Mouse (Mus musculus): ENCODE data around the gene Gm4969. TPM values are rescaled to one million over a fixed set of nuclear protein-coding genes. Genes with fewer than 3 reads are reported as not detected.

Gene Gm4969
- polyA plus RNA-seq, 1 experiment = not detected

DNA sequence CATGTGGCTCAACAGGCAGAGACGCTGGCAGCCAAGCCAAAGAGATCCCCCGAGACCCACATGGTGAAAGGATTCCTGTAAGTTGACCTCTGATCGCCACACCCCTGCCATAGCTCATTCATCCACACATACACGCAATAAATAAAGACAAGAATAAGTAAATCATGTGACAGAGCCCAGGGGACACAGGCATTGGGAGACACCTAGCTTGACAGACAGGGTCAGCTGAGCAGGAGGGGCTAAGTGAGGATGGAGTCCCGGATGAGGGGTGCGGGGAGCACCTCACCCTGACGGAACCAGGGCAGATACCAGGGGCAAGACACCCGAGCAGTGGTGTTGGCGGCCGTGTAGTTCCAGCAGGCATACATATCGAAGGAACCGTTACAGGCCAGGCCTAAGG, 45.6 kb upstream of the Gm4969 start:
- no peaks in the 10 kb centered on the region for H3K79me3 ChIP-seq (ENCODE audit: low read depth)
- no peak overlapping the region for H3K4me3 ChIP-seq (ENCODE audit: insufficient read depth, poor library complexity, severe bottlenecking)
- no peaks in the 10 kb centered on the region for H3K27me3 ChIP-seq (ENCODE audit: control insufficient read depth, insufficient read depth, insufficient read length)

DNA sequence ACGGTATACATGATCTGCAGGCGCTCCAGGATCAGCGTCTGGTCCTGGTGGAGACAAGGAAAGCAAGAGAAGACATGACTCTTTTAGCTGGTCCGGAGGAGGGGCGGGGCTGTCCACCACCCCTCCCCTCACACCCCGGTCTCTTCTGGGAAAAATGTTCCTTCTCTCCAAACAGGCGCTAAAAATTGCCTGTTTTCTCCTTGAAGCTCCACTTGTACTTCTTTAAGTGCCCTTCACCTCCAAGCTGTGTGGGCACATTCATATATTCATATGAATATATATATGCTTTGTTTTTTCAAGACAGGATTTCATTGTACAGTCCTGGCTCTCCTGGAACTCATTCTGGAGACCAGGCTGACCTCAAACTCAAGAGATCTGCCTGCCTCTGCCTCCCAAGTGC, 44.8 kb upstream of the Gm4969 start:
- H3K4me3 ChIP-seq (ENCODE audit: insufficient read depth, poor library complexity, severe bottlenecking) = no peak overlapping the region
- TF ChIP-seq CEBPB (IDR thresholded peaks at IDR 0.05; ENCODE audit: low read depth) = no peak
- TF ChIP-seq USF1 (IDR thresholded peaks at IDR 0.05; ENCODE audit: low read depth) = no peak
- no peak for TF ChIP-seq MAX (IDR thresholded peaks at IDR 0.05)
- no peak for TF ChIP-seq FOSL1 (IDR thresholded peaks at IDR 0.05; ENCODE audit: insufficient read depth, low read length, poor library complexity, severe bottlenecking)
- TF ChIP-seq MYOD1 (IDR thresholded peaks at IDR 0.05; ENCODE audit: control insufficient read depth, insufficient read length, low read depth) = no peak
- TF ChIP-seq CTCF (IDR thresholded peaks at IDR 0.05; ENCODE audit: control insufficient read depth, insufficient read depth, insufficient read length) = no peak
- TF ChIP-seq MYOG (IDR thresholded peaks at IDR 0.05; ENCODE audit: control insufficient read depth, extremely low read depth, insufficient read length) = no peak
- no peaks in the 10 kb centered on the region for H3K79me3 ChIP-seq (ENCODE audit: low read depth)
- no peaks in the 10 kb centered on the region for H3K27me3 ChIP-seq (ENCODE audit: control insufficient read depth, insufficient read depth, insufficient read length)
- no peaks in the 10 kb centered on the region for H3K79me2 ChIP-seq (ENCODE audit: control insufficient read depth, insufficient read depth)
- no peak overlapping the region for H3ac ChIP-seq (ENCODE audit: control insufficient read depth, insufficient read length, low read depth)
- H3K36me3 ChIP-seq (ENCODE audit: control insufficient read depth, insufficient read depth) = no peaks in the 10 kb centered on the region

More for the DNA sequence above, 45.6 kb upstream of the Gm4969 start:
- peak; percentile 74 for TF ChIP-seq USF1 (IDR thresholded peaks at IDR 0.05; ENCODE audit: low read depth)
- TF ChIP-seq FOSL1 (IDR thresholded peaks at IDR 0.05; ENCODE audit: insufficient read depth, low read length, poor library complexity, severe bottlenecking) = no peak
- TF ChIP-seq CTCF (IDR thresholded peaks at IDR 0.05; ENCODE audit: control insufficient read depth, insufficient read depth, insufficient read length) = no peak
- no peak for TF ChIP-seq MAX (IDR thresholded peaks at IDR 0.05)
- TF ChIP-seq MYOD1 (IDR thresholded peaks at IDR 0.05; ENCODE audit: control insufficient read depth, insufficient read length, low read depth) = peak; percentile 94
- TF ChIP-seq MYOG (IDR thresholded peaks at IDR 0.05; ENCODE audit: control insufficient read depth, extremely low read depth, insufficient read length) = no peak
- TF ChIP-seq CEBPB (IDR thresholded peaks at IDR 0.05; ENCODE audit: low read depth) = no peak
- H3K79me2 ChIP-seq (ENCODE audit: control insufficient read depth, insufficient read depth) = no peaks in the 10 kb centered on the region
- H3ac ChIP-seq (ENCODE audit: control insufficient read depth, insufficient read length, low read depth) = no peak overlapping the region
- H3K36me3 ChIP-seq (ENCODE audit: control insufficient read depth, insufficient read depth) = no peaks in the 10 kb centered on the region

DNA sequence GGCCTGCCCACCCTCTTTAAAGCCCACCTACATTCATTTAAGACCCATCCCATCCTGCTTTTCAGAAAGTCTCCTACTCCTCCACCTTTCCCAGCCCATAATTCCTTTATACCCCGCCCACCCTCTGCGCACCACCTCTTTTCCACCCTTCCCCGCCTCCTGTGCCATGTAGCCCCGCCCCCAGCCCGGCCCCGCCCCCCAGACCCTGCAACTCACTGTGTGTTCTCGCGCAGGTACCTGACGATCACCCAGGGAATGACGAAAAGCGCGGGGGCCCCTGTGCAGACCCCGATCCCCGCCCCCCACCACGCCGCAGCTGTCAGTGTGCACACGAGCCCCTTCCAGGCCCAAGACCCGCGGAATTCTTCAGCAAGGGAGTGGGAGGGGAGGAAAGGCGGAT, 41.9 kb upstream of the Gm4969 start:
- no peaks in the 10 kb centered on the region for H3K27me3 ChIP-seq (ENCODE audit: control insufficient read depth, insufficient read depth, insufficient read length)

DNA sequence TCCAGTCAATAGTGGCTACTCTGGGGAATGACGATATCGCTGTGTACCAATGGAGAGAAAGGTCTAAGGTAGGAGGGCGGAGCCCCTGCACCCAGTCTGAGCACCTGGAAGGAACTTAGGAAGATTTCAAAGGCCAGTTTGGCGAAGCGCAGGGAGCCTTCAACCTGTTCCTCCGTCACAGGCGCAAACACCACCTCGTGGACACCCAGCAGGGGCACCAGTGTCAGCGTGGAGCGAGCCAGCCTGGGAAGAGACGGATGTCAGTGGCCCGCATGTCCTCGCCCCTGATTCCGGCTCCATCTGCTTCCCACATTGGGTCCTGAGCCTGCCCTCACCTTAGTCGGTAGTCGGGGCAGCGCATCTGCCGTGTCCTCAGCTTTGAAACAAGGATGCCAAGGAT, 41.2 kb upstream of the Gm4969 start:
- H3K27me3 ChIP-seq (ENCODE audit: control insufficient read depth, insufficient read depth, insufficient read length) = no peaks in the 10 kb centered on the region
- TF ChIP-seq MAX (IDR thresholded peaks at IDR 0.05) (no peak), CTCF (IDR thresholded peaks at IDR 0.05; ENCODE audit: control insufficient read depth, insufficient read depth, insufficient read length) (no peak), MYOG (IDR thresholded peaks at IDR 0.05; ENCODE audit: control insufficient read depth, extremely low read depth, insufficient read length) (no peak), FOSL1 (IDR thresholded peaks at IDR 0.05; ENCODE audit: insufficient read depth, low read length, poor library complexity, severe bottlenecking) (no peak)
- no peak overlapping the region for H3ac ChIP-seq (ENCODE audit: control insufficient read depth, insufficient read length, low read depth)
- peaks cover 2% of the 10 kb centered on the region for H3K36me3 ChIP-seq (ENCODE audit: control insufficient read depth, insufficient read depth)
- H3K79me3 ChIP-seq (ENCODE audit: low read depth) = no peaks in the 10 kb centered on the region
- no peaks in the 10 kb centered on the region for H3K79me2 ChIP-seq (ENCODE audit: control insufficient read depth, insufficient read depth)
- H3K4me3 ChIP-seq (ENCODE audit: insufficient read depth, poor library complexity, severe bottlenecking) = no peak overlapping the region

More for the DNA sequence above, 41.9 kb upstream of the Gm4969 start:
- H3K36me3 ChIP-seq (ENCODE audit: control insufficient read depth, insufficient read depth) = no peaks in the 10 kb centered on the region
- no peak overlapping the region for H3ac ChIP-seq (ENCODE audit: control insufficient read depth, insufficient read length, low read depth)
- no peaks in the 10 kb centered on the region for H3K79me3 ChIP-seq (ENCODE audit: low read depth)
- no peaks in the 10 kb centered on the region for H3K79me2 ChIP-seq (ENCODE audit: control insufficient read depth, insufficient read depth)
- TF ChIP-seq MYOG (IDR thresholded peaks at IDR 0.05; ENCODE audit: control insufficient read depth, extremely low read depth, insufficient read length) (no peak), CEBPB (IDR thresholded peaks at IDR 0.05; ENCODE audit: low read depth) (no peak), CTCF (IDR thresholded peaks at IDR 0.05; ENCODE audit: control insufficient read depth, insufficient read depth, insufficient read length) (no peak)
- H3K4me3 ChIP-seq (ENCODE audit: insufficient read depth, poor library complexity, severe bottlenecking) = no peak overlapping the region

DNA sequence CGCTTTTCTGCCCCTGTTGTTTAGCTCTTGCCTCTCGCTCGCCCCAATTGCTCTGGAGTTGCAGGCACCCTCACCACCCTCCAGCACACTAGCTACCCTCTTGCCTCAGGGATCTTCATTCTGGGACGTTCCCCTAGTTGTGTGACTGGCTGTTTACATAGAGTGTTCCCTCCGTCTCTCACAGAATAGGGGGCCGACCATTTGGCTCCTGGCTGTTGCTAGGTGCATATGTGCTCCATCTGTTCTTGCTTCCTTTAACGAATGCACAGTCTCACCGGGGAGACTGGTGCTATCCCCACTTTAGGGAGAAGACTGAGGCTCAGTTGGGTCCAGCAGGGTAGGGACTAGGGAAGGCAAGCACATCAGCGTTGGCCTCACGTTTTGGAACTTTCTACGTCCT, 40.4 kb upstream of the Gm4969 start:
- Histone ChIP-seq H3K79me2 (ENCODE audit: control insufficient read depth, insufficient read depth) (no peaks in the 10 kb centered on the region), H3K79me3 (ENCODE audit: low read depth) (no peaks in the 10 kb centered on the region), H3K4me3 (ENCODE audit: insufficient read depth, poor library complexity, severe bottlenecking) (no peak overlapping the region), H3K36me3 (ENCODE audit: control insufficient read depth, insufficient read depth) (peaks cover 6% of the 10 kb centered on the region), H3ac (ENCODE audit: control insufficient read depth, insufficient read length, low read depth) (no peak overlapping the region), H3K27me3 (ENCODE audit: control insufficient read depth, insufficient read depth, insufficient read length) (no peaks in the 10 kb centered on the region)
- no peak for TF ChIP-seq MYOD1 (IDR thresholded peaks at IDR 0.05; ENCODE audit: control insufficient read depth, insufficient read length, low read depth)

DNA sequence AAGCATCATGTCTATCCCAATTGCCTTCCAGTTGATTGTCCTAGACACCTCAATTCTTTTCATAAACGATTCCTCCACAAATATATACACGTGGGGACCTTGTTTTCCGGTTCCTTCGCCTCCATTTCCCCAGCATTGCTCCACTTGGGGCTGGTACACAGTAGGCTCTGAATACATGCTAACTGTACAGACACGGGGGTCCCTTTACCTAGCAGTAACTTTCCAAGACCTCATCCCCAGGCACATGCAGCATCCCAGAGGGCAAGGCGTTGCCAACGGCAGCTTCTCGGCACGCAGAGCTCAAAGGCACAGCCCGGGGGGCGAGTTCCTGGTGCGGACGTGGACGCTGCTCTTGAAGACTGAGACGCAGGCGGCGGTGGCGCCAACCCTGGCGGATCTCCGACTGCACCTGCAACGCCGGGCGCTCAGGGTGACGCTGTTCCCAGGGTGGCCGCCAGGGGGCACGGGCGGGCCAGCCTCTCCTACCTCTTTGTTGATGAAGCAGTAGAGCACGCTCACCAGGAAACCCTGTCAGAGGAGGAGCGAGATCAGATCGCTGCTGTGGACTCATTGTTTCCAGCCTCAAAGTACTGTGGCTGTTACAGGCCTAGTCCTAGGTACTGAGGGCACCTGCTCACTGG, 39.1 kb upstream of the Gm4969 start:
- TF ChIP-seq CTCF (IDR thresholded peaks at IDR 0.05; ENCODE audit: control insufficient read depth, insufficient read depth, insufficient read length) = peak; percentile 90
- no peak for TF ChIP-seq MAX (IDR thresholded peaks at IDR 0.05)
- Histone ChIP-seq H3K79me3 (ENCODE audit: low read depth) (no peaks in the 10 kb centered on the region), H3K4me3 (ENCODE audit: insufficient read depth, poor library complexity, severe bottlenecking) (no peak overlapping the region), H3K79me2 (ENCODE audit: control insufficient read depth, insufficient read depth) (no peaks in the 10 kb centered on the region), H3ac (ENCODE audit: control insufficient read depth, insufficient read length, low read depth) (no peak overlapping the region), H3K27me3 (ENCODE audit: control insufficient read depth, insufficient read depth, insufficient read length) (no peaks in the 10 kb centered on the region), H3K36me3 (ENCODE audit: control insufficient read depth, insufficient read depth) (peaks cover 11% of the 10 kb centered on the region)

Measured in C2C12 (cell line).